Mouse (Mus musculus): Measurements from ENCODE around the gene Carmil3.

DNA sequence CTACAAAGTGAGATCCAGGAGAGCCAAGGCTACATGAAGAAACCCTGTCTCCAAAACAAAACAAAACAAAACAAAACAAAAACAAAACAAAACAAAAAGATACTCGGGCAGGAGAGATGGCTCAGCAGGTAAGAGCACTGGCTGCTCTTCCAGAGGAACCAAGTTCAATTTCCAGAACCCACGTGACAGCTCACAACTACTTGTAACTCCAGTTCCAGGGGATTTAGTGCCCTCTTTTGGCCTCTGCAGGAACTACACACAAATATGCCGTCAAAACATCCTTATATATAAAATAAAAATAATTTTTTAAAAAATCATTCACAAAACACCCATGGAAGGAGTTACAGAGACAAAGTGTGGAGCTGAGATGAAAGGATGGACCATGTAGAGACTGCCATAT, 37.5 kb downstream of the Carmil3 start:
- no peak for TF ChIP-seq GATA1 (IDR thresholded peaks at IDR 0.05; ENCODE audit: borderline replicate concordance, low read length)
- TF ChIP-seq FLI1 (IDR thresholded peaks at IDR 0.05; ENCODE audit: low read length): no peak
